Mouse (Mus musculus) retina, postnatal 1 day (tissue): ENCODE results near the gene Ntng1.

Experiments
- DNase-seq: peaks from one replicate; pipeline ENCODE4 v3.0.0-alpha.2; 2012

Gene Ntng1

DNA sequence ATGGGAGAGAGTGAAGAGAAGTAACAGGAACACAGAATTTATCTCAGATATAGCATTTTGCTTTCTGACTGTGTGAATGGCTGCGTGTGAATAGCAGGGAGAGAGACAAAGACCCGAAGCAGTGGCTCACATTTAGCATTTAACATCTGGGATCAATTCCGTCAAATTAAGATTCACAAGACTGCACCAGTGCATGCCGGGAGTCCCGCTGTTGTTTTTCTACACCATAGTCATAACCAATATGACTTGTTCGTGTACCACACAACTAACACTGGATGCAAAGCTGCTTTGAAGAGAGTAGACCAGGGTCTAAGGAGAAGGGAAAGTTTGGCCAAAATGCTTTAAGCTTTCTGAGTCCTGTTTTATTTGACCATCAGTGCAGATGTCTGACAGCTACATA lies 95.7 kb downstream of the Ntng1 start:
- DNase-seq = no peak

- no peak for DNase-seq
These were observed 97.1 kb downstream of the Ntng1 start for GRCm38 (mm10) chr3:110046750-110047149.

DNA sequence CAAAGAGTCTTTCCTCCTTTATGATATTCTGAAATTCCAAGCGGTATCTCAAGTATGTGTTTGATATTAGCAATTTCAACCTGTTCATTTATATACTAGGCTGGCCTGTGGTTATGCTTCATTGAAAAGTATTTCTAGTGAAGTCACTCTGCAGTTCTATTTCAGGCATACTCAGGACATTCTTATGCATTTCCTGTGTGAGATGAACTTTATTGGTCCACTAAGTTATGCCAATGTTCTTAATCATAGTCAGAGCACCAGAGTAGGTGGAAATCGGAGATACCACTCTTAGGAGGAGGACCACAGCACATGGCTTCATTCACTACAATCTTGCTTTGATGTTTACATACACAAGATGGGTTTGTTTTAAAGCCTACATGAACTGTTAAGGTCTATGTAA lies 99.6 kb downstream of the Ntng1 start:
- DNase-seq = no peak

GRCm38 (mm10) chr3:110043641-110044187 lies 100.1 kb downstream of the Ntng1 start:
- DNase-seq = no peak

GRCm38 (mm10) chr3:110022783-110023599 lies 120.8 kb downstream of the Ntng1 start:
- DNase-seq = peak; percentile 28

DNA sequence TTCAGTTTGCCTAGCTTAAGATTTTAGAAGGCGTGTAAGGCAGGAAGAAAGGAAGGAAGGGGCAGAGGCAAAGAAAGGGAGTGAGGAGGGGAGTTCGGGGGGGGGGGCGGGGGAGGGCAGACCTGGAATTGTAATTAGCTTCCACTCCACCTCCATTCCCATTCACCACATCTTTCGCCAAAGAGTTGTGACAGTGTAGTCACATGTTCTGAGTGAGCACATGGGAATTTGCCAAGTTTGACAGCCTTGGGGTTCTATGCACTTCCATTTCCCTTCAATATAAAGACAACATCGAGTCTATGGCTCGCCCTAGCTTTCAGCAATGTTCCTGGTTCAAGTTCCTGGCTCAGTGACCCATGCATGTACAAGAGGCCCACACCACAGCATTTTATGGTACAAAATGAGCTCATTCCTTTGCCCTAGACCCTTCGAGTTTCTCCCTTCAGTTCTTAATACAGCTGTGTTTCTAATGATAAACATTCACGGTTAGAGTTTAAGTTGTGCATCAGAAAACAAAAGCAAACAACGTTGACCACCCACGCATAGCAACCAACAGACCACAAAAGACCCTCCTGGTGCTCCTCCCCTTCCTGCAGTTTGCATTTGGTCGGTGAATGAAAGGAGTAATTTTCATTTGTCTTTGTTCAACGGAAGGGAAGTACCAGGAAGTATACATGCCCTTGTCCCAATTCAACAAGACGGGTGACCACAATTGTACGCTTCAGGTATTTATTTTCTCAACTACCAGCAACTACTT lies 132.8 kb downstream of the Ntng1 start:
- peak; percentile 16 for DNase-seq

DNA sequence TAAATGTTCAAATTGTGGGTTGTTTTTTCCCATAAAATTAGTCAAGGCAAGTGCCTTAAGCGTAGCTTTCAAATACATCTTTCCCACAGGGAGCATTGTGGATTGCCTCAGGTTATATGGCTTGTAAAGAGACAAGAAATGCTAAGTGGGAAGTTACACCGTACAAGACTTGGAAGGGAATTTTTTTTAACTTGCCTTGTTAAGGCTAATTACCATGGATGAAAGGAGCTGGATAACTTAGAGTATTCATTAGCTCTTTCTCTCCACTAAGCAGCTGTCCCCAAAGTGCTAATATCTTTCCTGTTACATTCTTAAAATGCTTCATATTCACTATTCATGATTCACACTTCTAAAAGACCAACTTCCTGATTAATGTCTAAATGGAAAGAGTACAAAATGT lies 133.4 kb downstream of the Ntng1 start:
- DNase-seq = no peak

GRCm38 (mm10) chr3:110000349-110000748 lies 143.5 kb downstream of the Ntng1 start:
- DNase-seq = no peak

- no peak for DNase-seq
These were observed 148.2 kb downstream of the Ntng1 start for GRCm38 (mm10) chr3:109995663-109996024.

- peak; percentile 61 for DNase-seq
These were observed 148.7 kb downstream of the Ntng1 start for GRCm38 (mm10) chr3:109994978-109995662.

DNA sequence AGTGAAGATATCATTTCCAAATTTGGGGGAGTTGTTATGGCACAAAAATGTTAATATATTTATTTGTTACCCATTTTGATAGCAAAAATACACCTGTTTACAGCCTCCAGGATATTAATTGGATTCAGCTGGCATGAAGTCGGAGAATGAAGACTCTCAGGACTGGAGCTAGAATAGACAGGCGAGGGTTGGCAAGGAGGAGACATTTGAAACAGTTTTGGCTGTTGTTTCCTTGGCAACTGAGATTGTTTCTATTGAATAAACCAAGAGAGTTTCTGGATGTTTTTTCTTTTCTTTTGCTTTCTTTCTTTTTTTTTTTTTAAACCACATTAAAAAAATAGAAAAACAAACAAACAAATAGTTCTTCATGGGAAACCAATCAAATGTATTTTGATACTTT lies 159.7 kb downstream of the Ntng1 start:
- DNase-seq = no peak

GRCm38 (mm10) chr3:109977614-109978013 lies 166.2 kb downstream of the Ntng1 start:
- no peak for DNase-seq

GRCm38 (mm10) chr3:109975106-109975505 lies 168.7 kb downstream of the Ntng1 start:
- no peak for DNase-seq

DNA sequence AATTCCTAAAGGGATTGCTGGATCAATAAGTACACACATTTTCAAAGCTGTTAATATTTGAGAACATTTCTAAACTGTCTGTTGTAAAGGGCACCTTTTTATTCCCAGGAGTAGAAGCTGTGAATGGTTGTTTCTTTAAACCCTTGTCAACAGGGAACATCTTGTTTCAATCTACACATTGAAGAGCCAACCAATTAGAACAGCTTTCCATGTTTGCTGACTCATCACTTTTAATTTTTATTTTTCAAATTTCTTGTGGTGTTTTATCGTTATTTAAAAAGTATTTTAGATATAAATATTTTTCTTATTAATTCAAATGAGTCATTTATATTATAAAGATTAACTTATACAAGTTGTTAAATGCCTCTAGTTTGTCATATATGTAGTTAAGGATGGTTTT lies 172.3 kb downstream of the Ntng1 start:
- DNase-seq = no peak

GRCm38 (mm10) chr3:109970181-109970580 lies 173.6 kb downstream of the Ntng1 start:
- no peak for DNase-seq

DNA sequence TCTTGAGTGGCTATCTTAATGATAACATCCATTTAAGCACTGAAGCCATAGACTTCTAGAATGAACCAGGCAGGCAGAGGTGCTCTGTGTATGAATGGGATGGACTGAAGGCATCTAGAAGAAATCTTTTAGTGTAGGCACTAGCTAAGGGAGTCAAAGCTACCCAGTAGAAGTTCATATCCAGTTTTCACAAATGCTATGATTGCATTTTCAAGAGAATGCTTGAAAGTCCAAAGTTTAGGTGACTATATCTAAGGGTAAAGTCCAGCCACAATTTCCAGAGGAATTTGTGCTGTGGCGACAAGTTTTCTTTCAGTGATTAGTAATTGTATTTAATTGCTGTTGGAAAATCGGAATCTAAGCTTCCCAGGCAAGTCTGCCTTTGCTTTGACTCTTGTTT lies 181.2 kb downstream of the Ntng1 start:
- DNase-seq = no peak

GRCm38 (mm10) chr3:109942960-109943359 lies 200.9 kb downstream of the Ntng1 start:
- no peak for DNase-seq

GRCm38 (mm10) chr3:109937634-109938033 lies 206.2 kb downstream of the Ntng1 start:
- DNase-seq = no peak

- DNase-seq = no peak
These were observed 207.5 kb downstream of the Ntng1 start for GRCm38 (mm10) chr3:109936275-109936674.

- no peak for DNase-seq
These were observed 211.6 kb downstream of the Ntng1 start for GRCm38 (mm10) chr3:109932261-109932660.

DNA sequence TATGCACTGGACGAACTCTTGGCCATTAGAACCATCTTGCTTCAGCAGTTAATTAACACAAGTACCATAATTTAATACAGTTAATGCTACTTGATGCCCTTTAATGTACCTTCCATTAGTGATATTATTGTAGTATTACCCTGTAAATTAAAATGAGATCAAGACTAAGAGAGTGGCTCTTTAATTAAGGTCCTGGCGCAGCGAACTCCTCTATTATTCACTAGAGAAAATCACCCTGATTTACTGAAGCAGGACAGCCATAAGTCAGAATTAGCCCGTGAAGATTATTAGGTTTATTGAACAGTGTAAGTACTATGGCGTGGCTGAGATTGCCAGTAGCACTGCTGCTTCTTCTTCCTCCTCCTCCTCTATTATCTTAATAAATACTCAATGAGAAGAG lies 212.8 kb downstream of the Ntng1 start:
- DNase-seq = no peak

- no peak for DNase-seq
These were observed 220.0 kb downstream of the Ntng1 start for GRCm38 (mm10) chr3:109923788-109924187.

GRCm38 (mm10) chr3:109918996-109919395 lies 224.8 kb downstream of the Ntng1 start:
- DNase-seq = no peak
